Mouse (Mus musculus) MEL (cell line): ENCODE results near the gene Cacna1s.

Experiments
- BHLHE40 ChIP-seq: IDR thresholded peaks from 2 replicates; pipeline ENCODE4 v1.6.1; 2012; ENCODE audit warnings: low read depth, mild to moderate bottlenecking, inconsistent platforms, low read length, improper control_type of control experiment, borderline replicate concordance
- ETS1 ChIP-seq: IDR thresholded peaks from 2 replicates; pipeline ENCODE4 v1.6.1; 2012; ENCODE audit warnings: low read depth, mild to moderate bottlenecking, inconsistent platforms, low read length, improper control_type of control experiment, moderate library complexity
- POLR2A ChIP-seq, 2 experiments: IDR thresholded peaks; 2 replicates each; pipeline ENCODE4 v1.6.1; 2011 to 2012; ENCODE audit warnings: low read length in 2 of 2, mild to moderate bottlenecking in 2 of 2, control low read depth in 1 of 2, improper control_type of control experiment in 1 of 2, low read depth in 1 of 2, moderate library complexity in 1 of 2; ENCODE audit not compliant: control insufficient read depth in 1 of 2, insufficient read depth in 1 of 2, poor library complexity in 1 of 2
- RAD21 ChIP-seq: IDR thresholded peaks from 2 replicates; pipeline ENCODE4 v1.6.1; 2011; ENCODE audit warnings: mild to moderate bottlenecking, low read depth, low read length, improper control_type of control experiment
- TCF12 ChIP-seq: IDR thresholded peaks from 2 replicates; pipeline ENCODE4 v1.6.1; 2014; ENCODE audit warnings: low read depth, mild to moderate bottlenecking, inconsistent platforms, low read length, improper control_type of control experiment, moderate library complexity
- ZNF384 ChIP-seq: IDR thresholded peaks from 2 replicates; pipeline ENCODE4 v1.6.1; 2012; ENCODE audit warnings: low read depth, mild to moderate bottlenecking, inconsistent platforms, low read length, improper control_type of control experiment

GRCm38 (mm10) chr1:136118875-136119274, 66.3 kb downstream of the Cacna1s start:
- TF ChIP-seq TCF12 (no peak), ETS1 (no peak), ZNF384 (no peak), RAD21 (no peak), POLR2A (IDR thresholded peaks at IDR 0.05; ENCODE audit: control insufficient read depth in 1 of 2, insufficient read depth in 1 of 2, low read depth in 1 of 2, low read length in 2 of 2, poor library complexity in 1 of 2) (no peak), BHLHE40 (no peak)
